Mouse (Mus musculus) midbrain, embryonic 15.5 days (tissue): ENCODE data around the gene Tube1. TPM values are rescaled to one million over a fixed set of nuclear protein-coding genes. Genes with fewer than 3 reads are reported as not detected.

Source experiments
- ATAC-seq: fragments of 200-750 bp; cut with Nextera tagmentation; replicated peaks from 2 replicates; pipeline ENCODE4 v1.8.0; 2017; ENCODE audit warnings: moderate TSS enrichment
- H3K27ac ChIP-seq: fragments of 300-500 bp; sonication (generic); 2 replicates; pipeline ENCODE4 v1.5.1; 2015; ENCODE audit warnings: mild to moderate bottlenecking, inconsistent platforms
- H3K27me3 ChIP-seq: fragments of 300-500 bp; sonication (generic); replicated peaks from 2 replicates; pipeline ENCODE4 v1.6.1; 2015; ENCODE audit warnings: inconsistent platforms
- H3K36me3 ChIP-seq: fragments of 300-500 bp; sonication (generic); replicated peaks from 2 replicates; pipeline ENCODE4 v1.6.1; 2015; ENCODE audit warnings: inconsistent platforms
- H3K4me1 ChIP-seq: fragments of 300-500 bp; sonication (generic); 2 replicates; pipeline ENCODE4 v1.6.1; 2015; ENCODE audit warnings: inconsistent platforms
- H3K4me2 ChIP-seq: fragments of 300-500 bp; sonication (generic); 2 replicates; pipeline ENCODE4 v1.6.1; 2015; ENCODE audit warnings: inconsistent platforms, mild to moderate bottlenecking, moderate library complexity
- H3K4me3 ChIP-seq: fragments of 300-500 bp; sonication (generic); 2 replicates; pipeline ENCODE4 v1.5.1; 2015; ENCODE audit warnings: mild to moderate bottlenecking, inconsistent platforms
- H3K9ac ChIP-seq: fragments of 300-500 bp; sonication (generic); 2 replicates; pipeline ENCODE4 v1.6.1; 2015; ENCODE audit warnings: mild to moderate bottlenecking, inconsistent platforms
- H3K9me3 ChIP-seq: fragments of 300-500 bp; sonication (generic); 2 replicates; pipeline ENCODE4 v1.6.1; 2016; ENCODE audit warnings: inconsistent platforms
- WGBS: fragments of 180-500 bp; shearing (Covaris S2); methylation state at CpG from one replicate; pipeline ENCODE4 v1.1.7; 2015; ENCODE audit warnings: mixed read lengths; 5-methylcytosine and 5-hydroxymethylcytosine counted together
- polyA plus RNA-seq: library from polyadenylated mRNA; unstranded; fragments of >200 nt; fragmentation: Nextera tagmentation; extraction: Ambion mirVana; gene quantifications from 2 replicates; pipeline ENCODE4 v1.2.1, GENCODE M21; 2015

Gene Tube1
- polyA plus RNA-seq, 1 experiment from 2014 or later, result 9.2 TPM

GRCm38 (mm10) chr10:39141401-39141800 is 7.6 kb downstream of the Tube1 start:
- no peaks in the 10 kb centered on the region for H3K4me1 ChIP-seq
- no peaks in the 10 kb centered on the region for H3K27me3 ChIP-seq
- H3K4me2 ChIP-seq, result no peak overlapping the region
- no peak for ATAC-seq
- H3K36me3 ChIP-seq, result peaks cover 25% of the 10 kb centered on the region
- no peak overlapping the region for H3K27ac ChIP-seq
- H3K4me3 ChIP-seq, result no peak overlapping the region
- WGBS, result 96% methylated on average over 2 of the region's 2 CpGs
- no peaks in the 10 kb centered on the region for H3K9me3 ChIP-seq
- H3K9ac ChIP-seq, result no peak overlapping the region

GRCm38 (mm10) chr10:39142216-39142615 is 8.4 kb downstream of the Tube1 start:
- H3K4me2 ChIP-seq, result no peak overlapping the region
- no peak for ATAC-seq
- H3K27me3 ChIP-seq, result no peaks in the 10 kb centered on the region
- no peaks in the 10 kb centered on the region for H3K9me3 ChIP-seq
- H3K36me3 ChIP-seq, result peaks cover 25% of the 10 kb centered on the region
- 85% methylated on average over 12 of the region's 12 CpGs for WGBS
- no peak overlapping the region for H3K9ac ChIP-seq
- no peak overlapping the region for H3K27ac ChIP-seq
- no peak overlapping the region for H3K4me3 ChIP-seq
- no peaks in the 10 kb centered on the region for H3K4me1 ChIP-seq

GRCm38 (mm10) chr10:39156719-39157118 is 22.9 kb downstream of the Tube1 start:
- no peak for ATAC-seq
- WGBS, result 93% methylated on average over 5 of the region's 5 CpGs

GRCm38 (mm10) chr10:39157321-39157720 is 23.5 kb downstream of the Tube1 start:
- H3K36me3 ChIP-seq, result no peaks in the 10 kb centered on the region
- no peak overlapping the region for H3K9ac ChIP-seq
- no peaks in the 10 kb centered on the region for H3K4me1 ChIP-seq
- 95% methylated on average over 1 of the region's 1 CpGs for WGBS
- H3K27me3 ChIP-seq, result no peaks in the 10 kb centered on the region
- no peaks in the 10 kb centered on the region for H3K9me3 ChIP-seq
- no peak for ATAC-seq
- no peak overlapping the region for H3K4me3 ChIP-seq
- no peak overlapping the region for H3K27ac ChIP-seq
- no peak overlapping the region for H3K4me2 ChIP-seq

More at GRCm38 (mm10) chr10:39156719-39157118, 22.9 kb downstream of the Tube1 start:
- no peak overlapping the region for H3K9ac ChIP-seq
- H3K4me1 ChIP-seq, result no peaks in the 10 kb centered on the region
- no peaks in the 10 kb centered on the region for H3K27me3 ChIP-seq
- no peaks in the 10 kb centered on the region for H3K9me3 ChIP-seq
- H3K4me3 ChIP-seq, result no peak overlapping the region
- H3K36me3 ChIP-seq, result no peaks in the 10 kb centered on the region
- H3K4me2 ChIP-seq, result no peak overlapping the region
- H3K27ac ChIP-seq, result no peak overlapping the region

- Histone ChIP-seq H3K27me3 (no peaks in the 10 kb centered on the region), H3K36me3 (no peaks in the 10 kb centered on the region), H3K4me1 (no peaks in the 10 kb centered on the region), H3K4me2 (no peak overlapping the region), H3K9ac (no peak overlapping the region), H3K9me3 (no peaks in the 10 kb centered on the region), H3K4me3 (no peak overlapping the region), H3K27ac (no peak overlapping the region)
- no peak for ATAC-seq
- WGBS, result 54% methylated on average over 12 of the region's 12 CpGs
Observed at GRCm38 (mm10) chr10:39158306-39158705, 24.5 kb downstream of the Tube1 start.

- no peaks in the 10 kb centered on the region for H3K27me3 ChIP-seq
- no peak overlapping the region for H3K4me2 ChIP-seq
- H3K9ac ChIP-seq, result no peak overlapping the region
- 89% methylated on average over 1 of the region's 1 CpGs for WGBS
- H3K27ac ChIP-seq, result no peak overlapping the region
- H3K4me1 ChIP-seq, result peaks cover 15% of the 10 kb centered on the region
- no peaks in the 10 kb centered on the region for H3K9me3 ChIP-seq
- H3K4me3 ChIP-seq, result no peak overlapping the region
- H3K36me3 ChIP-seq, result no peaks in the 10 kb centered on the region
- ATAC-seq, result no peak
Observed at GRCm38 (mm10) chr10:39161406-39161805, 27.6 kb downstream of the Tube1 start.

GRCm38 (mm10) chr10:39162666-39163484 is 29.1 kb downstream of the Tube1 start:
- Histone ChIP-seq H3K4me3 (no peak overlapping the region), H3K4me1 (peaks cover 22% of the 10 kb centered on the region)

GRCm38 (mm10) chr10:39163694-39164093 is 29.9 kb downstream of the Tube1 start, which contains the start of gene Ccn6:
Ccn6 (minus strand) TSS chr10:39163794.
- Histone ChIP-seq H3K36me3 (no peaks in the 10 kb centered on the region), H3K9ac (no peak within 1 kb of the TSS), H3K4me3 (no peak within 1 kb of the TSS), H3K27ac (no peak within 1 kb of the TSS), H3K27me3 (no peaks in the 10 kb centered on the region), H3K4me2 (no peak within 1 kb of the TSS), H3K4me1 (peaks cover 22% of the 10 kb centered on the region), H3K9me3 (no peaks in the 10 kb centered on the region)
- 87% methylated on average over 10 of the region's 10 CpGs for WGBS
- ATAC-seq, result no peak

More at GRCm38 (mm10) chr10:39162666-39163484, 29.1 kb downstream of the Tube1 start:
- Histone ChIP-seq H3K36me3 (no peaks in the 10 kb centered on the region), H3K9me3 (no peaks in the 10 kb centered on the region), H3K9ac (no peak overlapping the region), H3K27ac (no peak overlapping the region), H3K27me3 (no peaks in the 10 kb centered on the region), H3K4me2 (no peak overlapping the region)
- ATAC-seq, result no peak
- whole genome bisulfite sequencing, result 47% methylated on average over 18 of the region's 18 CpGs

- Histone ChIP-seq H3K4me2 (peak overlapping the region; percentile 44), H3K27me3 (no peaks in the 10 kb centered on the region), H3K4me3 (peak overlapping the region; percentile 40), H3K36me3 (no peaks in the 10 kb centered on the region), H3K9me3 (no peaks in the 10 kb centered on the region), H3K27ac (peak overlapping the region; percentile 88), H3K9ac (peak overlapping the region; percentile 39; the same call in 1 of the 2 replicates), H3K4me1 (peaks cover 33% of the 10 kb centered on the region)
- 7% methylated on average over 11 of the region's 11 CpGs for WGBS
- ATAC-seq, result peak; percentile 56
Observed at GRCm38 (mm10) chr10:39165632-39166115, 31.9 kb downstream of the Tube1 start.

- no peaks in the 10 kb centered on the region for H3K9me3 ChIP-seq
- H3K27ac ChIP-seq, result no peak overlapping the region
- peaks cover 43% of the 10 kb centered on the region for H3K4me1 ChIP-seq
- H3K4me2 ChIP-seq, result no peak overlapping the region
- H3K27me3 ChIP-seq, result no peaks in the 10 kb centered on the region
- no peak overlapping the region for H3K9ac ChIP-seq
- H3K36me3 ChIP-seq, result no peaks in the 10 kb centered on the region
- ATAC-seq, result no peak
- H3K4me3 ChIP-seq, result no peak overlapping the region
- 90% methylated on average over 11 of the region's 11 CpGs for WGBS
Observed at GRCm38 (mm10) chr10:39167611-39168010, 33.8 kb downstream of the Tube1 start.

GRCm38 (mm10) chr10:39169642-39170041 is 35.9 kb downstream of the Tube1 start:
- Histone ChIP-seq H3K36me3 (no peaks in the 10 kb centered on the region), H3K4me1 (peaks cover 51% of the 10 kb centered on the region), H3K4me3 (no peak overlapping the region), H3K27ac (peak overlapping the region; percentile 56; the same call in 1 of the 2 replicates), H3K4me2 (peak overlapping the region; percentile 72), H3K27me3 (no peaks in the 10 kb centered on the region), H3K9me3 (no peaks in the 10 kb centered on the region), H3K9ac (peak overlapping the region; percentile 24; the same call in 1 of the 2 replicates)
- 42% methylated on average over 9 of the region's 9 CpGs for WGBS
- 0 out of 2 replicates have a peak, but pooled peaks have one; percentile 1 for ATAC-seq

GRCm38 (mm10) chr10:39170181-39170580 is 36.4 kb downstream of the Tube1 start:
- ATAC-seq, result peak; percentile 5; the same call in 1 of the 2 replicates
- peak overlapping the region; percentile 72 for H3K4me2 ChIP-seq
- H3K27me3 ChIP-seq, result no peaks in the 10 kb centered on the region
- H3K9me3 ChIP-seq, result no peaks in the 10 kb centered on the region
- WGBS, result 3% methylated on average over 8 of the region's 8 CpGs
- H3K36me3 ChIP-seq, result no peaks in the 10 kb centered on the region
- peak overlapping the region; percentile 24; the same call in 1 of the 2 replicates for H3K9ac ChIP-seq
- H3K4me1 ChIP-seq, result peaks cover 48% of the 10 kb centered on the region
- peak overlapping the region; percentile 97 for H3K27ac ChIP-seq
- peak overlapping the region; percentile 18; the same call in 1 of the 2 replicates for H3K4me3 ChIP-seq
